Mouse (Mus musculus) ovary, postnatal 14 days (tissue): ENCODE results near the gene Gm5890.
"Not testable (repeated sequence)": the region's sequence is repeated elsewhere in the genome, so short reads cannot be mapped to it uniquely, and the experiment has no call there.

ENCODE experiments used
- DNase-seq: peaks from one replicate; pipeline ENCODE4 v3.0.0; 2022; ENCODE audit warnings: low spot score

Gm5890 gene

GRCm38 (mm10) chr7:20262734-20263133 lies at the start of gene Gm5890:
Gm5890 (minus strand) TSS chr7:20262834.
- DNase-seq, result not testable (repeated sequence)

- DNase-seq, result not testable (repeated sequence)
Observed at GRCm38 (mm10) chr7:20233728-20234127, 28.9 kb downstream of the Gm5890 start, which contains the start of gene Gm4498. Gm4498 (minus strand) TSS chr7:20233828.
